Mouse (Mus musculus) brain, adult 2 months (tissue): ENCODE measurements at regions not wholly inside any gene's neighbourhood (a gene's known extent, or its start where the extent isn't known, plus 50 kb on each side); places are given as distances from the start of the nearest gene placed in this dataset.

Source experiments
- DNase-seq: peaks from one replicate; pipeline ENCODE4 v3.0.0; 2011; ENCODE audit warnings: low read depth, low spot score

GRCm38 (mm10) chr7:70117930-70118922 lies 248.3 kb downstream of the Nr2f2 start:
- peak; percentile 33 for DNase-seq

- no peak for DNase-seq
Measured at GRCm38 (mm10) chr7:70109013-70109412, 257.5 kb downstream of the Nr2f2 start.

GRCm38 (mm10) chr7:70105024-70105423 lies 261.5 kb downstream of the Nr2f2 start:
- no peak for DNase-seq

GRCm38 (mm10) chr7:70104486-70104885 lies 262.0 kb downstream of the Nr2f2 start:
- peak; percentile 14 for DNase-seq

GRCm38 (mm10) chr7:70103680-70104079 lies 262.9 kb downstream of the Nr2f2 start:
- DNase-seq, result no peak

GRCm38 (mm10) chr7:70099001-70099400 lies 267.5 kb downstream of the Nr2f2 start:
- DNase-seq, result no peak

- DNase-seq, result no peak
Measured at GRCm38 (mm10) chr7:70093916-70094784, 272.4 kb downstream of the Nr2f2 start.

GRCm38 (mm10) chr7:70092089-70092488 lies 274.4 kb downstream of the Nr2f2 start:
- DNase-seq, result no peak

GRCm38 (mm10) chr7:70089121-70089520 lies 277.4 kb downstream of the Nr2f2 start:
- no peak for DNase-seq

- no peak for DNase-seq
Measured at GRCm38 (mm10) chr7:70069662-70070061, 296.9 kb downstream of the Nr2f2 start.

- DNase-seq, result no peak
Measured at GRCm38 (mm10) chr7:70067828-70068719, 298.5 kb downstream of the Nr2f2 start.

GRCm38 (mm10) chr7:70067071-70067470 lies 299.5 kb downstream of the Nr2f2 start:
- no peak for DNase-seq

- no peak for DNase-seq
Measured at GRCm38 (mm10) chr7:70066448-70066847, 300.1 kb downstream of the Nr2f2 start.

- no peak for DNase-seq
Measured at GRCm38 (mm10) chr7:70065471-70066130, 300.9 kb downstream of the Nr2f2 start.

- DNase-seq, result no peak
Measured at GRCm38 (mm10) chr7:70047415-70047753, 319.2 kb downstream of the Nr2f2 start.

- no peak for DNase-seq
Measured at GRCm38 (mm10) chr7:70046691-70047414, 319.7 kb downstream of the Nr2f2 start.

GRCm38 (mm10) chr7:70037011-70037410 lies 329.5 kb downstream of the Nr2f2 start:
- DNase-seq, result no peak

GRCm38 (mm10) chr7:70032857-70033256 lies 333.7 kb downstream of the Nr2f2 start:
- DNase-seq, result no peak

- DNase-seq, result no peak
Measured at GRCm38 (mm10) chr7:70029311-70029710, 337.2 kb downstream of the Nr2f2 start.

- DNase-seq, result no peak
Measured at GRCm38 (mm10) chr7:70025527-70025926, 341.0 kb downstream of the Nr2f2 start.
